Comparison of ENCODE assay signal across 9 mouse cellular contexts in genomic region chr17:87612796-87613195, GRCm38 (mm10). TPM values are rescaled to one million over a fixed set of nuclear protein-coding genes. Genes with fewer than 3 reads are reported as not detected.
DNase-seq lines count a peak whose midpoint lies in the region; ATAC-seq and TF ChIP-seq lines count a peak whose summit lies in the region.
"Had no signal": no experiment of that assay in that cellular context is flagged by ENCODE, and none has a peak within 500 bp of the region (broad histone marks: within the 10 kb centered on the region; RNA-seq: fewer than 3 reads in every experiment).

No protein-coding gene starts in this region.

- no peak for TF ChIP-seq CTCF in liver, adult 2 months (IDR thresholded peaks at IDR 0.05; ENCODE audit: low read depth, low read length)
- TF ChIP-seq CTCF in heart, postnatal 0 days (IDR thresholded peaks at IDR 0.05; ENCODE audit: low read depth) = no peak

- H3K9ac ChIP-seq in liver, adult 2 months (ENCODE audit: low read depth, low read length) = 0 out of 2 replicates have a peak overlapping the region, but pooled peaks have one; percentile 31
- H3K9ac ChIP-seq in heart, postnatal 0 days (replicated peaks; ENCODE audit: low read depth, low read length) = peak overlapping the region; percentile 63
- H3K9ac ChIP-seq in liver, embryonic 16.5 days (ENCODE audit: low read depth, low read length) = no peak overlapping the region

- peak overlapping the region; percentile 70 for H3K4me2 ChIP-seq in heart, postnatal 0 days (ENCODE audit: low read depth, low read length)
- peak overlapping the region; percentile 57 for H3K4me2 ChIP-seq in liver, embryonic 16.5 days (ENCODE audit: low read depth, low read length)

- TF ChIP-seq EP300 in heart, postnatal 0 days (IDR thresholded peaks at IDR 0.05; ENCODE audit: low read depth) = no peak

- H3K4me3 ChIP-seq in liver, adult 2 months (ENCODE audit: insufficient read depth, low read depth, low read length) = no peak overlapping the region
- peak overlapping the region; percentile 53 for H3K4me3 ChIP-seq in heart, postnatal 0 days (ENCODE audit: low read depth, low read length)
- peak overlapping the region; percentile 42 for H3K4me3 ChIP-seq in liver, embryonic 16.5 days (ENCODE audit: low read depth, low read length)

- no peaks in the 10 kb centered on the region for H3K9me3 ChIP-seq in heart, postnatal 0 days (replicated peaks; ENCODE audit: control insufficient read depth, low read length)
- no peaks in the 10 kb centered on the region for H3K9me3 ChIP-seq in liver, embryonic 16.5 days (replicated peaks; ENCODE audit: control insufficient read depth, low read length)

- H3K4me1 ChIP-seq in liver, adult 2 months (ENCODE audit: control insufficient read depth, insufficient read depth, low read length) = no peaks in the 10 kb centered on the region; the same call in 1 of the 2 replicates
- H3K4me1 ChIP-seq in heart, postnatal 0 days (ENCODE audit: control insufficient read depth, insufficient read depth) = peaks cover 6% of the 10 kb centered on the region; the same call in 1 of the 2 replicates
- H3K4me1 ChIP-seq in liver, embryonic 16.5 days (ENCODE audit: control insufficient read depth, low read depth, low read length) = peaks cover 6% of the 10 kb centered on the region

- no peaks in the 10 kb centered on the region for H3K36me3 ChIP-seq in liver, adult 2 months (ENCODE audit: control insufficient read depth, insufficient read depth, low read length)
- no peaks in the 10 kb centered on the region for H3K36me3 ChIP-seq in heart, postnatal 0 days (replicated peaks; ENCODE audit: control insufficient read depth, insufficient read depth, low read length)
- no peaks in the 10 kb centered on the region for H3K36me3 ChIP-seq in liver, embryonic 16.5 days (ENCODE audit: control insufficient read depth, insufficient read depth)

- H3K27ac ChIP-seq in liver, adult 2 months (replicated peaks; ENCODE audit: insufficient read depth, low read depth, low read length) = no peak overlapping the region
- peak overlapping the region; percentile 83 for H3K27ac ChIP-seq in heart, postnatal 0 days (ENCODE audit: low read depth)
- H3K27ac ChIP-seq in liver, embryonic 16.5 days (ENCODE audit: low read length) = no peak overlapping the region

- ATAC-seq in heart, postnatal 0 days (ENCODE audit: insufficient read depth, low read depth) = peak; percentile 48
- ATAC-seq in liver, embryonic 16.5 days (ENCODE audit: low read depth) = no peak

- no peak for TF ChIP-seq POLR2A in liver, adult 2 months (IDR thresholded peaks at IDR 0.05; ENCODE audit: extremely low read depth, insufficient read depth, low read length)

- 38% methylated on average over 18 of the region's 18 CpGs for WGBS in liver, adult 2 months
- WGBS in heart, postnatal 0 days = 20% methylated on average over 18 of the region's 18 CpGs
- 43% methylated on average over 18 of the region's 18 CpGs for WGBS in liver, embryonic 16.5 days (ENCODE audit: insufficient replicate concordance)

- H3K27me3 ChIP-seq in liver, adult 2 months (ENCODE audit: control insufficient read depth, insufficient read depth, low read length) = no peaks in the 10 kb centered on the region
- H3K27me3 ChIP-seq in heart, postnatal 0 days (ENCODE audit: control insufficient read depth, insufficient read depth, low read length) = no peaks in the 10 kb centered on the region
- H3K27me3 ChIP-seq in liver, embryonic 16.5 days (ENCODE audit: control insufficient read depth, insufficient read depth, low read depth, low read length) = no peaks in the 10 kb centered on the region

- H3K79me2 ChIP-seq in liver, adult 2 months (ENCODE audit: control insufficient read depth, insufficient read depth, low read length) = no peaks in the 10 kb centered on the region

- no peak for DNase-seq in liver, adult 2 months (ENCODE audit: extremely low read depth, low read depth, low spot score)
- DNase-seq in liver = no peak
- DNase-seq in cerebellum, postnatal 14 days = peak; percentile 56 to 60
- peak; percentile 10 for DNase-seq in heart, postnatal 0 days (ENCODE audit: low spot score)
- no peak for DNase-seq in adrenal gland, postnatal 14 days
- DNase-seq in right cerebral cortex, postnatal 36 days (ENCODE audit: low spot score in 2 of 2) = no peak
- no peak for DNase-seq in thymus, postnatal 4 days

RNA-seq across cellular contexts. Expression of gene Epcam, which starts 23.0 kb away (rescaled TPM):
- 1.3 and 1.6 TPM in 2 replicates for total RNA-seq in liver, adult 2 months (2014; rRNA removed)
- polyA plus RNA-seq in liver, adult 2 months (2012; rRNA removed) = 0.71 and 0.89 TPM in 2 replicates
- not detected in 2 replicates for total RNA-seq in heart, postnatal 0 days (2014; rRNA removed; ENCODE audit: low replicate concordance)
- polyA plus RNA-seq in heart, postnatal 0 days (2015; fragmentation: Nextera tagmentation; extraction: Ambion mirVana) = 0.20 and 1.4 TPM in 2 replicates
- 1.0 and 8.1 TPM in 2 replicates for polyA plus RNA-seq in liver, embryonic 16.5 days (2015; fragmentation: Nextera tagmentation; extraction: Ambion mirVana)
- total RNA-seq in adrenal gland, postnatal 14 days (2021) = 0.41 TPM in 1 of 2 replicates, not detected in the other
- total RNA-seq: adrenal gland, postnatal 36 days had no signal

RNA-seq across cellular contexts. Expression of gene Msh2, which starts 59.3 kb away (rescaled TPM):
- 12.4 and 12.8 TPM in 2 replicates for total RNA-seq in liver, adult 2 months (2014; rRNA removed)
- polyA plus RNA-seq in liver, adult 2 months (2012; rRNA removed) = 2.1 and 2.4 TPM in 2 replicates
- 18.8 and 21.8 TPM in 2 replicates for total RNA-seq in heart, postnatal 0 days (2014; rRNA removed; ENCODE audit: low replicate concordance)
- polyA plus RNA-seq in heart, postnatal 0 days (2015; fragmentation: Nextera tagmentation; extraction: Ambion mirVana) = 18.7 and 20.9 TPM in 2 replicates
- 23.3 and 25.9 TPM in 2 replicates for polyA plus RNA-seq in liver, embryonic 16.5 days (2015; fragmentation: Nextera tagmentation; extraction: Ambion mirVana)
- 24.3 and 24.6 TPM in 2 replicates for total RNA-seq in adrenal gland, postnatal 14 days (2021)

Comparison
In these comparisons a context has a peak if more than half of its experiments do, and no peak if none do; other contexts are left out.
1. DNase-seq: peak in cerebellum, postnatal 14 days (2 of 2) and heart, postnatal 0 days (single experiment); none in liver, adult 2 months (single experiment), liver (single experiment), adrenal gland, postnatal 14 days (single experiment), right cerebral cortex, postnatal 36 days (0 of 2) and thymus, postnatal 4 days (single experiment).